ENCODE assay signal across 7 mouse cellular contexts in the genomic region with DNA sequence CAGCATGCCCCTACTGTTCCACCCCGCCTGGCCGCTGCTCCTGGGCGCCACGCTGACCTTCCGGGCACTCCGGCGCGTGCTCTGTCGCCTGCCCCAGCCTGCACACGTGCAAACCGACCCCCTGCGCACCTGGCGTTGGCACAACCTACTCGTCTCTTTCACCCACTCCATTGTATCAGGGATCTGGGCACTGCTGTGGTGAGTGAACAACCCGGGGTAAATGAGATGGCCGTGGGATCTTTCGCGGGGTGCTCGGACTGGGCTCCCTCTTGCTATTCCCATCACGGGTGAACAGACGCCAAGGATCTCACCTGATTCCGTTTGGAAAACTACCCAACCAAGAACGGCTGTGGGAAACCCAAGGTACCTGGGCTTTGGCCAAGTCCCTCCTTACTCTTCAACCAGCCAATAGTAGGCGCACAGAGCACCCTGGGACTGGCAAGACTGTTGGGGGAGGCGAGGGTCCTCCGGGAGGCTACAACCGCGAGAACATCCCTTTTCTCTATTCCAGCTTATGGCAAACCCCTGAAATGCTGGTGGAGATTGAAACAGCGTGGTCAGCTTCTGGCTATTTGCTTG. TPM values are rescaled to one million over a fixed set of nuclear protein-coding genes. Genes with fewer than 3 reads are reported as not detected.
A peak's percentile ranks its signal among the peaks of the same experiment; 100 is the strongest.
DNase-seq lines count a peak whose midpoint lies in the region; ATAC-seq and TF ChIP-seq lines count a peak whose summit lies in the region.

No protein-coding gene starts in this region.

- peak; percentile 89 for DNase-seq in A20 (ENCODE audit: low read depth, low spot score)
- DNase-seq in ES-E14 (ENCODE audit: low read depth, low spot score), result no peak
- peak; percentile 75 for DNase-seq in embryo, embryonic 10.5 days (ENCODE audit: low spot score)
- peak; percentile 90 to 92 for DNase-seq in kidney, postnatal 36 days
- DNase-seq in lung, postnatal 10 days, result peak; percentile 80
- DNase-seq in splenic B cell, adult 2 months (ENCODE audit: low read depth, low spot score), result peak; percentile 23

- in situ Hi-C loops in ES-E14 (cut with MboI; ENCODE audit: low sequenced_read_pairs in 2 of 2, unreplicated experiment in 2 of 2), result no loop called here

- H3K9ac ChIP-seq in ES-E14 (ENCODE audit: insufficient read depth, low read depth, low read length, poor library complexity, severe bottlenecking), result peak overlapping the region; percentile 99
- peak overlapping the region; percentile 86 for H3K9ac ChIP-seq in heart, embryonic 16.5 days (ENCODE audit: low read length)

- H3K36me3 ChIP-seq in ES-E14 (ENCODE audit: control insufficient read depth, insufficient read depth, low read length, poor library complexity, severe bottlenecking), result peaks cover 34% of the 10 kb centered on the region
- peaks cover 23% of the 10 kb centered on the region for H3K36me3 ChIP-seq in heart, embryonic 16.5 days (ENCODE audit: control insufficient read depth, insufficient read depth)
- peaks cover 8% of the 10 kb centered on the region for H3K36me3 ChIP-seq in splenic B cell, adult 2 months (ENCODE audit: control insufficient read depth, insufficient read depth, low read length, poor library complexity, severe bottlenecking)

- H3K4me2 ChIP-seq in heart, embryonic 16.5 days (ENCODE audit: low read depth, low read length), result peak overlapping the region; percentile 95

- no peaks in the 10 kb centered on the region for H3K27me3 ChIP-seq in heart, embryonic 16.5 days (ENCODE audit: control insufficient read depth, insufficient read depth, low read length)
- H3K27me3 ChIP-seq in splenic B cell, adult 2 months (ENCODE audit: control insufficient read depth, insufficient read depth, low read length, poor library complexity, severe bottlenecking), result no peaks in the 10 kb centered on the region

- peak; percentile 3 for ATAC-seq in heart, embryonic 16.5 days (replicated peaks; ENCODE audit: extremely low read depth, insufficient read depth, low FRiP score)

- peak overlapping the region; percentile 99 for H3K27ac ChIP-seq in ES-E14 (ENCODE audit: insufficient read depth, low read depth, low read length, poor library complexity, severe bottlenecking)
- peak overlapping the region; percentile 94 for H3K27ac ChIP-seq in heart, embryonic 16.5 days (ENCODE audit: low read length)

- no peaks in the 10 kb centered on the region; a peak in 1 of 4 replicates for H3K4me1 ChIP-seq in ES-E14 (ENCODE audit: control insufficient read depth in 2 of 2, insufficient read depth in 2 of 2, low read length in 2 of 2, poor library complexity in 1 of 2)
- peaks cover 34% of the 10 kb centered on the region for H3K4me1 ChIP-seq in heart, embryonic 16.5 days (ENCODE audit: control insufficient read depth, insufficient read depth, low read length)

- H3K4me3 ChIP-seq in ES-E14 (ENCODE audit: insufficient read depth in 1 of 2, low read depth in 1 of 2, low read length in 2 of 2, poor library complexity in 1 of 2, severe bottlenecking in 1 of 2), result peak overlapping the region; percentile 88 to 90
- peak overlapping the region; percentile 81 for H3K4me3 ChIP-seq in heart, embryonic 16.5 days (ENCODE audit: low read length)

- WGBS in heart, embryonic 16.5 days, result 1% methylated on average over 29 of the region's 29 CpGs

- H3K9me3 ChIP-seq in ES-E14 (ENCODE audit: control insufficient read depth, insufficient read depth, low read depth, low read length), result no peaks in the 10 kb centered on the region
- H3K9me3 ChIP-seq in heart, embryonic 16.5 days (replicated peaks; ENCODE audit: control insufficient read depth, low read length), result no peaks in the 10 kb centered on the region

TF ChIP-seq in ES-E14, 5 proteins besides CTCF, POLR2A, EP300 and RAD21:
- TF ChIP-seq ZNF384 (IDR thresholded peaks at IDR 0.05; ENCODE audit: low read depth, low read length) (no peak), ZC3H11A (IDR thresholded peaks at IDR 0.05; ENCODE audit: borderline replicate concordance, low read depth, low read length) (no peak), CHD2 (IDR thresholded peaks at IDR 0.05; ENCODE audit: low read depth, low read length) (peak; percentile 81), HCFC1 (IDR thresholded peaks at IDR 0.05; ENCODE audit: borderline replicate concordance, insufficient read depth, low read length) (peak; percentile 48; the same call in 1 of the 2 replicates), MAFK (IDR thresholded peaks at IDR 0.05; ENCODE audit: insufficient read depth, low read depth, low read length) (no peak)

RNA-seq across cellular contexts. Expression of a gene that starts 2.4 kb away (rescaled TPM):
- 75.6 and 78.6 TPM in 2 replicates for total RNA-seq in ES-E14 (2012; rRNA removed)
- polyA plus RNA-seq in heart, embryonic 16.5 days (2015; fragmentation: Nextera tagmentation; extraction: Ambion mirVana), result 14.2 and 16.1 TPM in 2 replicates

RNA-seq across cellular contexts. Expression of a gene that starts 2.5 kb away (rescaled TPM):
- total RNA-seq in ES-E14 (2012; rRNA removed), result 15.3 and 25.4 TPM in 2 replicates
- 17.7 TPM in 2 replicates for polyA plus RNA-seq in heart, embryonic 16.5 days (2015; fragmentation: Nextera tagmentation; extraction: Ambion mirVana)

RNA-seq across cellular contexts. Expression of a gene that starts 4.4 kb away (rescaled TPM):
- 2,611 and 2,664 TPM in 2 replicates for total RNA-seq in ES-E14 (2012; rRNA removed)
- polyA plus RNA-seq in heart, embryonic 16.5 days (2015; fragmentation: Nextera tagmentation; extraction: Ambion mirVana), result 708 and 711 TPM in 2 replicates

RNA-seq across cellular contexts. Expression of a gene that starts 9.3 kb away (rescaled TPM):
- total RNA-seq in ES-E14 (2012; rRNA removed), result 33.8 and 36.1 TPM in 2 replicates
- polyA plus RNA-seq in heart, embryonic 16.5 days (2015; fragmentation: Nextera tagmentation; extraction: Ambion mirVana), result 51.5 and 60.8 TPM in 2 replicates

RNA-seq across cellular contexts. Expression of a gene that starts 13.6 kb away (rescaled TPM):
- 74.4 and 78.2 TPM in 2 replicates for total RNA-seq in ES-E14 (2012; rRNA removed)
- polyA plus RNA-seq in heart, embryonic 16.5 days (2015; fragmentation: Nextera tagmentation; extraction: Ambion mirVana), result 37.3 and 39.1 TPM in 2 replicates
